Mouse (Mus musculus): Measurements from ENCODE around the gene Hs6st3.

The Hs6st3 gene

GRCm38 (mm10) chr14:119919177-119919576, 781.0 kb downstream of the Hs6st3 start:
- DNase-seq: no peak
